Mouse (Mus musculus) midbrain, embryonic 12.5 days (tissue): ENCODE measurements at regions not wholly inside any gene's neighbourhood (a gene's known extent, or its start where the extent isn't known, plus 50 kb on each side); places are given as distances from the start of the nearest gene placed in this dataset.
"Not testable (repeated sequence)": the region's sequence is repeated elsewhere in the genome, so short reads cannot be mapped to it uniquely, and the experiment has no call there.

ENCODE experiments used
- ATAC-seq: fragments of 200-750 bp; cut with Nextera tagmentation; 2 replicates; pipeline ENCODE4 v1.8.0; 2017; ENCODE audit warnings: low read depth, moderate TSS enrichment, moderate library complexity; ENCODE audit not compliant: low FRiP score
- H3K27ac ChIP-seq: fragments of 300-500 bp; sonication (generic); replicated peaks from 2 replicates; pipeline ENCODE4 v1.5.1; 2016; ENCODE audit warnings: mild to moderate bottlenecking
- H3K27me3 ChIP-seq: fragments of 300-500 bp; sonication (generic); 2 replicates; pipeline ENCODE4 v1.6.1; 2016; ENCODE audit warnings: mild to moderate bottlenecking
- H3K36me3 ChIP-seq: fragments of 300-500 bp; sonication (generic); 2 replicates; pipeline ENCODE4 v1.6.1; 2016
- H3K4me1 ChIP-seq: fragments of 300-500 bp; sonication (generic); 2 replicates; pipeline ENCODE4 v1.6.1; 2016
- H3K4me2 ChIP-seq: fragments of 300-500 bp; sonication (generic); replicated peaks from 2 replicates; pipeline ENCODE4 v1.6.1; 2016; ENCODE audit warnings: mild to moderate bottlenecking, moderate library complexity
- H3K4me3 ChIP-seq: fragments of 300-500 bp; sonication (generic); 2 replicates; pipeline ENCODE4 v1.5.1; 2016; ENCODE audit warnings: mild to moderate bottlenecking
- H3K9ac ChIP-seq: fragments of 300-500 bp; sonication (generic); replicated peaks from 2 replicates; pipeline ENCODE4 v1.6.1; 2016; ENCODE audit warnings: mild to moderate bottlenecking, moderate library complexity
- H3K9me3 ChIP-seq: fragments of 300-500 bp; sonication (generic); 2 replicates; pipeline ENCODE4 v1.6.1; 2016; ENCODE audit warnings: mild to moderate bottlenecking
- WGBS: fragments of 180-500 bp; shearing (Covaris S2); methylation state at CpG from one replicate; pipeline ENCODE4 v1.1.7; 2016; 5-methylcytosine and 5-hydroxymethylcytosine counted together

DNA sequence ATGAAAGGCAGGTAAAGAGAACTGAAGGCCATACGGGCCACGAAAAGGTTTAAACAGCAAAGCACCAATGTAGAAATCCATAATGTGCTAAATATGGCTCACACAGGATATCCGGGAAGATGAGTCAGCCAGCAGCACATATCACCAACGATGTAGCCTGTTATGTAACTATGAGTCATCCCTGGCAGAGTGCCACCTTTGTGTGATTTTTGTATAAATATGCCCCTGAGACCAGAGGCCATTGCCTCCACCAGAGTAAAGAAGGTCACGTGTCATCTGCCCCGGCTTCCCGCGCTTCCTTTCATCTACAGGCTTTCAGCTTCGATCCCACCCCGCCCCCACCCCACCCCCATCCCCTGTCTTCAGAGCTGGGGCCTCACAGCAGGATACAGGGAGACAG lies 138.2 kb upstream of the Trim24 start:
- WGBS, result 42% methylated on average over 10 of the region's 10 CpGs
- Histone ChIP-seq H3K27ac (no peak overlapping the region), H3K27me3 (no peaks in the 10 kb centered on the region), H3K4me1 (peaks cover 4% of the 10 kb centered on the region; the same call in 1 of the 2 replicates), H3K9ac (no peak overlapping the region), H3K36me3 (no peaks in the 10 kb centered on the region), H3K4me3 (no peak overlapping the region), H3K9me3 (no peaks in the 10 kb centered on the region), H3K4me2 (no peak overlapping the region)
- peak; percentile 49; the same call in 1 of the 2 replicates for ATAC-seq

- Histone ChIP-seq H3K9ac (no peak overlapping the region), H3K27me3 (no peaks in the 10 kb centered on the region), H3K9me3 (peaks cover 3% of the 10 kb centered on the region; the same call in 1 of the 2 replicates), H3K4me3 (no peak overlapping the region), H3K27ac (no peak overlapping the region), H3K4me1 (peaks cover 4% of the 10 kb centered on the region; the same call in 1 of the 2 replicates), H3K36me3 (no peaks in the 10 kb centered on the region), H3K4me2 (no peak overlapping the region)
- no peak for ATAC-seq
- 85% methylated on average over 4 of the region's 4 CpGs for WGBS
Measured at GRCm38 (mm10) chr6:37735288-37735961, 135.2 kb upstream of the Trim24 start.

GRCm38 (mm10) chr6:37735962-37736297 lies 134.7 kb upstream of the Trim24 start:
- no peak for ATAC-seq
- Histone ChIP-seq H3K27me3 (no peaks in the 10 kb centered on the region), H3K9me3 (peaks cover 3% of the 10 kb centered on the region; the same call in 1 of the 2 replicates), H3K27ac (no peak overlapping the region), H3K4me2 (no peak overlapping the region), H3K4me3 (no peak overlapping the region), H3K36me3 (no peaks in the 10 kb centered on the region), H3K9ac (no peak overlapping the region), H3K4me1 (peaks cover 4% of the 10 kb centered on the region; the same call in 1 of the 2 replicates)
- 90% methylated on average over 4 of the region's 4 CpGs for WGBS

DNA sequence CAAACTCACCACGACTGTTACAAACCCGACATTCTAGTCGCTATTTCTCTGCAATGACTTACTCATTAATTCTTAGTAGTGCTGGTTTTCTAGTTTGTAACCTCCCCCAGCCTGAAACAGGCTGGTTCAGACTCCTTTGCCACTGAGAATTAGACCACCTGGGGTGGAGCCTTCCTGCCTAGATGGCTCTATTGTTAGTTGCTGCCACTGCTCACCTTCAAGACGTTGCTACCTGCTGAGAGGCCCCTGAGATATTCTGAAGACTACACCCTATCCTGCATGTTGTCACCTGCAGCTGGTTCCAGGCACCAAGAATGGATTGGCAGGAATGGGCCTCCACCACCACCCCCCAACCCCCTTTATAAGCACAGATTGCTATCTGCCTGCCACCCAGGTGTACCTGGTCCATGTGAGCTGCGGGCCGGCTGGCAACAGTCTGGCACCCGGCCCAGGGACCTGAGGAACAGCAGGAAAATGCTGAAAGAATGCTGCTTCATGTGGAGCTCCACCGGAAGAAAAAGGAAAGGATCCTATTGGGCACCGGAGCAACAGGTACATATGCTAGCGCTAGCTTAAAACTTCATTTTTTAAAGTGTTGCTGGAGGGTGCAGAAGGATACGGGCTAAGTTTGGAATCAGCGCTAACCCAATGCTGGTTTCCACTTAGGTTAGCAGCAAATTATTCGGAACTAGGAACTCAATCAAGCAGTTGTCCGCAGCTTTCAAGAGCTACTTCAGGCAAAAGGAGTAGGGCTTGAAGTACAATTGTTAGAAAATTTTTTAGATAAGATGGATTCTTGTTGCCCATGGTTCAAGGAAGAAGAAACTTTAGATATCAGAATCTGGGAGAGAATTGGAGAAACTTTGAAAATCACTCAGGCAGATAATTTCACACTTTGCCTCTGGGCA lies 129.4 kb upstream of the Trim24 start:
- no peak for ATAC-seq
- 80% methylated on average over 14 of the region's 14 CpGs for whole genome bisulfite sequencing
- Histone ChIP-seq H3K4me2 (no peak overlapping the region), H3K36me3 (no peaks in the 10 kb centered on the region), H3K9me3 (peaks cover 5% of the 10 kb centered on the region; the same call in 1 of the 2 replicates), H3K4me3 (no peak overlapping the region), H3K9ac (no peak overlapping the region), H3K4me1 (no peaks in the 10 kb centered on the region), H3K27me3 (no peaks in the 10 kb centered on the region), H3K27ac (no peak overlapping the region)

- WGBS, result 74% methylated on average over 7 of the region's 7 CpGs
- H3K4me3 ChIP-seq, H3K36me3 ChIP-seq, H3K9me3 ChIP-seq, ATAC-seq, H3K27me3 ChIP-seq, H3K9ac ChIP-seq, H3K4me1 ChIP-seq, H3K4me2 ChIP-seq, H3K27ac ChIP-seq: not testable (repeated sequence)
Measured at GRCm38 (mm10) chr6:37741916-37742315, 128.7 kb upstream of the Trim24 start.

DNA sequence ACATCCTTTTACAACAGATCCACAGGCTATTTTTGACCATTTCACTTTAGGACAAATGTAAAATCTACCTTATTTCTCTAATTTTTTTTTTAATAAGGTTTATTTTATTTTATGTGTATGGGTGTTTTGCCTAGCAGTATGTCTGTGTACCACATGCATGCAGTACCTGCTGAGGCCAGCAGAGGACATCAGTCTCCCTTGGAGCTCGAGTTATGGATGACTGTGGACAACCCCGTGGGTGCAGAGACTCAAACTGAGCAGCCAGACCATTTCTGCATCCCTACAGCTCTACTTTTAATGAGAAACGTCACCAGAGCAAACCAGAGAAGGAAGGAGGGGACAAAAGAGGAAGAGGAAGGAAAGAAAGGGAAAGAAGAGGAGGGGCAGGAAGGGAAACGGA lies 125.9 kb upstream of the Trim24 start:
- H3K4me2 ChIP-seq, result no peak overlapping the region
- no peak overlapping the region for H3K27ac ChIP-seq
- no peak overlapping the region for H3K4me3 ChIP-seq
- H3K36me3 ChIP-seq, result no peaks in the 10 kb centered on the region
- 75% methylated on average over 4 of the region's 4 CpGs for WGBS
- H3K27me3 ChIP-seq, result no peaks in the 10 kb centered on the region
- no peak for ATAC-seq
- H3K9me3 ChIP-seq, result 0 out of 2 replicates have a peak, but pooled peaks cover 6% of the 10 kb centered on the region
- no peak overlapping the region for H3K9ac ChIP-seq
- H3K4me1 ChIP-seq, result no peaks in the 10 kb centered on the region

GRCm38 (mm10) chr6:37745393-37746100 lies 125.1 kb upstream of the Trim24 start:
- no peaks in the 10 kb centered on the region for H3K4me1 ChIP-seq
- H3K27ac ChIP-seq, result no peak overlapping the region
- no peaks in the 10 kb centered on the region for H3K27me3 ChIP-seq
- no peak overlapping the region for H3K4me2 ChIP-seq
- H3K9me3 ChIP-seq, result 0 out of 2 replicates have a peak, but pooled peaks cover 6% of the 10 kb centered on the region
- ATAC-seq, result no peak
- no peak overlapping the region for H3K9ac ChIP-seq
- WGBS, result 89% methylated on average over 11 of the region's 11 CpGs
- no peaks in the 10 kb centered on the region for H3K36me3 ChIP-seq
- H3K4me3 ChIP-seq, result no peak overlapping the region

GRCm38 (mm10) chr6:37747793-37748192 lies 122.8 kb upstream of the Trim24 start:
- ATAC-seq, H3K4me3 ChIP-seq, H3K9me3 ChIP-seq, H3K27me3 ChIP-seq, H3K4me2 ChIP-seq, H3K27ac ChIP-seq, H3K36me3 ChIP-seq, H3K9ac ChIP-seq, H3K4me1 ChIP-seq: not testable (repeated sequence)
- WGBS, result 79% methylated on average over 4 of the region's 4 CpGs

DNA sequence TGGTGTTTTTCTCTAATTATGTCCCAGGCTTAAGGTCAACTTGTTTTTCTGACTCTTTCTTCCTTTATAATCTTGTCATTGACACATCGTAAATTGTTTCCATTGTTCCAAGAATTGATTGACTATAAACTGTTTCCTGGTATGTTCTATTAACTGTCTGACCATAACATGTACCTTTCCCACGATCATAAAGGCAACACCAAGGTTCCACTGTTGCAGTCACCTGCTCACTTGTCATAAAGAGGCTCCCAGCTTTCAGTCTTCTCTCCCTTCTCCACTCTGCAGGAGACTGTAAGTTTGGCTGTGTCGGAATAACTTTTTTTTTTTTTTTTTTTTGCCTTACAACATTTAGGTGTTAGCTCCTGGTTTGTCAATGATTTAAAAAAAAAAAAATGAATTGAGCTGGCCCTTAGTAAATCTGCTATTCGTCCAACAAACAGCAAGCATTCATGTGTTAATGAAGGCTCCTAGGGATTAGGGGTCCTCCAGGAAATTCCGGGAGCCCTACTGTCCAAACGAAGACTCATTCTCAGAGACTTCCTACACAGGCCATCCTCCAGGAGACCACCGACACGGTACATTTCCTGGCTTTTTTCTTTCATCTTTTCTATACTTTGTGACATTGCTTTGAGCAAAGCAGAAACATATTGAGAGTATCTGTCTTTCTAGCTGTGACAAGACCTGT lies 122.2 kb upstream of the Trim24 start:
- Histone ChIP-seq H3K27ac (no peak overlapping the region), H3K9ac (no peak overlapping the region), H3K36me3 (no peaks in the 10 kb centered on the region), H3K4me2 (no peak overlapping the region), H3K27me3 (no peaks in the 10 kb centered on the region), H3K4me1 (no peaks in the 10 kb centered on the region), H3K4me3 (no peak overlapping the region), H3K9me3 (0 out of 2 replicates have a peak, but pooled peaks cover 6% of the 10 kb centered on the region)
- WGBS, result 50% methylated on average over 8 of the region's 8 CpGs
- ATAC-seq, result no peak

DNA sequence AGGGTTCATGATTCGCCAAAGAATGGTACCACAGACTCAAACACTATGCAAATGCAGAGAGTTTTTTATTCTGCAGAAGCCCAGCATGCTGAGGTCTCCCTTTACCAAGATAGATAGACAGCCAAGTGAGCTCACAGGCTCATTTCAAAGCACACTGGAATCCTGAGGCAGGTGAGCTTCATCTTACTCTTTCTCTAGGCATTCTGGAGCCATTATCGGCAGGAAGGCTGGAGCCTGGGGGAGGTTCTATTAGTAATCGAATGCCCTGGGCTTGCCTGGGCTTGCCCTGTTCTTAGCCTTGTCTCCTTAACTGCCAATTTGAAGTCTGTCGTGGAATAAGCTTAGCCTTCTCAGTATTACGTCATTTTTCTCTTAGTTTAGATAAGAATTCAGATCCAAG lies 121.6 kb upstream of the Trim24 start:
- Histone ChIP-seq H3K4me3 (no peak overlapping the region), H3K9ac (no peak overlapping the region), H3K4me1 (no peaks in the 10 kb centered on the region), H3K27me3 (no peaks in the 10 kb centered on the region), H3K9me3 (0 out of 2 replicates have a peak, but pooled peaks cover 6% of the 10 kb centered on the region), H3K36me3 (no peaks in the 10 kb centered on the region), H3K27ac (no peak overlapping the region), H3K4me2 (no peak overlapping the region)
- WGBS, result 88% methylated on average over 5 of the region's 5 CpGs
- no peak for ATAC-seq

DNA sequence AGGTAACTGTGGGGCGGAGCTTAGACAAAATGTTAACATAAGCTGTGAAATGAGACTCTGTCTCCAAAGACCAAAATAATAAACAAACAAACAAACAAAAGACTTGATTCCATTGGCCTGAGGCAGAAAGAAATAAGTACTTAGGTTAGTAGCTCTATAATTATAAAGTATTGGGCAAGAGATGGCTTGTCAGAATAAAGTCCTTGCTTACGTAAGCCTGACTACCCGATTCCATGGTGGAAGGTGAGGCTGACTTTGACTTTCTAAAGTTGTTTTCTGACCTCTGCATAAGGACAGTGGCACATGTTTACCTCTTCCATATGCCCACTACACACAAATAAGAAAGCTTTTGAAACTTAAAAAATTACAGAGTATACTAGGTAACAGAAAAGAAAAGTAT lies 120.3 kb upstream of the Trim24 start:
- WGBS, result 95% methylated on average over 3 of the region's 3 CpGs
- Histone ChIP-seq H3K27ac (no peak overlapping the region), H3K27me3 (no peaks in the 10 kb centered on the region), H3K4me1 (no peaks in the 10 kb centered on the region), H3K36me3 (no peaks in the 10 kb centered on the region), H3K9me3 (0 out of 2 replicates have a peak, but pooled peaks cover 6% of the 10 kb centered on the region), H3K4me3 (no peak overlapping the region), H3K9ac (no peak overlapping the region), H3K4me2 (no peak overlapping the region)
- ATAC-seq, result no peak
